Mouse (Mus musculus): ENCODE data around the gene Dmd. TPM values are rescaled to one million over a fixed set of nuclear protein-coding genes. Genes with fewer than 3 reads are reported as not detected.

The Dmd gene
- total and polyA plus RNA-seq, 3 experiments: not detected

GRCm38 (mm10) chrX:85112418-85112817 is 2163.7 kb downstream of the Dmd start:
- H3K36me3 ChIP-seq (ENCODE audit: control insufficient read depth in 1 of 2, insufficient read depth in 2 of 2, low read length in 2 of 2): no peaks in the 10 kb centered on the region
- no peaks in the 10 kb centered on the region for H3K9me3 ChIP-seq (replicated peaks; ENCODE audit: insufficient read depth, low read length)
- TF ChIP-seq ZKSCAN1 (IDR thresholded peaks at IDR 0.05; ENCODE audit: low read depth, low read length) (no peak), MAFK (IDR thresholded peaks at IDR 0.05; ENCODE audit: borderline replicate concordance, low read depth, low read length) (no peak), MYC (IDR thresholded peaks at IDR 0.05; ENCODE audit: low read depth, low read length) (no peak), RAD21 (IDR thresholded peaks at IDR 0.05; ENCODE audit: low read depth, low read length) (no peak), USF2 (IDR thresholded peaks at IDR 0.05; ENCODE audit: borderline replicate concordance in 1 of 2, insufficient read depth in 1 of 2, low read depth in 1 of 2, low read length in 2 of 2) (no peak), MAZ (IDR thresholded peaks at IDR 0.05; ENCODE audit: low read depth, low read length) (no peak), CTCF (IDR thresholded peaks at IDR 0.05 in 2 of 3, conservative IDR thresholded peaks at IDR 0.05 in 1 of 3; ENCODE audit: control insufficient read depth in 1 of 3, insufficient read depth in 1 of 3, low read depth in 2 of 3, low read length in 3 of 3, poor library complexity in 1 of 3, severe bottlenecking in 1 of 3) (no peak), E2F4 (IDR thresholded peaks at IDR 0.05; ENCODE audit: borderline replicate concordance, low read depth, low read length) (no peak), ZNF384 (IDR thresholded peaks at IDR 0.05; ENCODE audit: low read depth, low read length) (no peak), ZMIZ1 (IDR thresholded peaks at IDR 0.05; ENCODE audit: low read depth, low read length) (no peak), USF1 (IDR thresholded peaks at IDR 0.05; ENCODE audit: low read depth, low read length) (no peak), HCFC1 (IDR thresholded peaks at IDR 0.05; ENCODE audit: low read depth, low read length) (no peak), MEF2A (IDR thresholded peaks at IDR 0.05; ENCODE audit: extremely low read depth, insufficient replicate concordance, low read depth, low read length, poor library complexity, severe bottlenecking) (no peak), TCF12 (IDR thresholded peaks at IDR 0.05; ENCODE audit: low read depth, low read length) (no peak), MYB (IDR thresholded peaks at IDR 0.05; ENCODE audit: low read depth, low read length) (no peak), GATA1 (IDR thresholded peaks at IDR 0.05; ENCODE audit: low read depth, low read length) (no peak), SIN3A (IDR thresholded peaks at IDR 0.05; ENCODE audit: low read length) (no peak)
- DNase-seq (ENCODE audit: low read depth, low spot score): no peak
- H3K27ac ChIP-seq (ENCODE audit: control insufficient read depth, low read depth, low read length): no peak overlapping the region
- no peaks in the 10 kb centered on the region for H3K79me2 ChIP-seq (ENCODE audit: control insufficient read depth, insufficient read depth, low read length, poor library complexity)
- H3K4me3 ChIP-seq (ENCODE audit: control insufficient read depth in 1 of 2, insufficient read depth in 1 of 2, low read depth in 2 of 2, low read length in 2 of 2): no peak overlapping the region
- H3K9ac ChIP-seq (ENCODE audit: control insufficient read depth, low read depth, low read length, poor library complexity, severe bottlenecking): no peak overlapping the region
- no peaks in the 10 kb centered on the region for H3K27me3 ChIP-seq (ENCODE audit: control insufficient read depth in 1 of 2, insufficient read depth in 2 of 2, low read length in 2 of 2)
- H3K4me1 ChIP-seq (ENCODE audit: control insufficient read depth in 1 of 2, insufficient read depth in 2 of 2, low read length in 2 of 2): no peaks in the 10 kb centered on the region

DNA sequence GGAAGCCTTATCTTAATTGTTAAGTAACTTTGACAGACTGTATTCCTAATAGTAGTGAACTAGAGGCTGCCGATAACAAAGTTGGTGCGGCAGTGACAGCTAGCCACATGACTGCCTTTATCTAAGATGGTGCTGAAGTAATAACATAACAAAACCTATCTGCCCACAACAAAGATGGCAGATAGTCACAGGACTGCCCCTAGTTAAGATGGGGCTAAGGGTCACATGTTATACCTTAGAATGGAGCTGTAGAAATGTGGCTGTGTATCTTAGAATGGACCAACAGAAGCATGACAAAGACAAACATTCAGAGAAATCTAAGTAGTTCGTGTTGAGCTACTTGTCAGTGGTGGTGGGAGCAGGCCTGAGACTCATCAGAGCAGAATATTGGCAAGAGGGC is 2184.0 kb downstream of the Dmd start:
- Histone ChIP-seq H3K9ac (ENCODE audit: control insufficient read depth, low read depth, low read length, poor library complexity, severe bottlenecking) (no peak overlapping the region), H3K79me2 (ENCODE audit: control insufficient read depth, insufficient read depth, low read length, poor library complexity) (no peaks in the 10 kb centered on the region), H3K27ac (ENCODE audit: control insufficient read depth, low read depth, low read length) (no peak overlapping the region), H3K36me3 (ENCODE audit: control insufficient read depth in 1 of 2, insufficient read depth in 2 of 2, low read length in 2 of 2) (no peaks in the 10 kb centered on the region), H3K9me3 (replicated peaks; ENCODE audit: insufficient read depth, low read length) (no peaks in the 10 kb centered on the region), H3K4me3 (ENCODE audit: control insufficient read depth in 1 of 2, insufficient read depth in 1 of 2, low read depth in 2 of 2, low read length in 2 of 2) (no peak overlapping the region), H3K27me3 (ENCODE audit: control insufficient read depth in 1 of 2, insufficient read depth in 2 of 2, low read length in 2 of 2) (no peaks in the 10 kb centered on the region), H3K4me1 (ENCODE audit: control insufficient read depth in 1 of 2, insufficient read depth in 2 of 2, low read length in 2 of 2) (no peaks in the 10 kb centered on the region)
- DNase-seq (ENCODE audit: low read depth, low spot score): no peak
- no peak for TF ChIP-seq MEF2A (IDR thresholded peaks at IDR 0.05; ENCODE audit: extremely low read depth, insufficient replicate concordance, low read depth, low read length, poor library complexity, severe bottlenecking)
- TF ChIP-seq E2F4 (IDR thresholded peaks at IDR 0.05; ENCODE audit: borderline replicate concordance, low read depth, low read length): no peak
- TF ChIP-seq CHD2 (IDR thresholded peaks at IDR 0.05; ENCODE audit: low read length): no peak
- no peak for TF ChIP-seq ZNF384 (IDR thresholded peaks at IDR 0.05; ENCODE audit: low read depth, low read length)
- no peak for TF ChIP-seq RCOR1 (IDR thresholded peaks at IDR 0.05; ENCODE audit: low read depth, low read length)
- no peak for TF ChIP-seq MAX (IDR thresholded peaks at IDR 0.05; ENCODE audit: low read length)
- TF ChIP-seq MYB (IDR thresholded peaks at IDR 0.05; ENCODE audit: low read depth, low read length): no peak
- no peak for TF ChIP-seq CTCF (IDR thresholded peaks at IDR 0.05 in 2 of 3, conservative IDR thresholded peaks at IDR 0.05 in 1 of 3; ENCODE audit: control insufficient read depth in 1 of 3, insufficient read depth in 1 of 3, low read depth in 2 of 3, low read length in 3 of 3, poor library complexity in 1 of 3, severe bottlenecking in 1 of 3)
- no peak for TF ChIP-seq MXI1 (IDR thresholded peaks at IDR 0.05; ENCODE audit: low read depth, low read length)
- TF ChIP-seq GABPA (IDR thresholded peaks at IDR 0.05; ENCODE audit: low read depth, low read length): no peak
